Mouse (Mus musculus) lung, postnatal 0 days (tissue): Measurements from ENCODE around the gene Cdk5rap2. TPM values are rescaled to one million over a fixed set of nuclear protein-coding genes. Genes with fewer than 3 reads are reported as not detected.

Experiments
- ATAC-seq: fragments of 200-750 bp; cut with Nextera tagmentation; 2 replicates; pipeline ENCODE4 v1.8.0; 2017; ENCODE audit warnings: moderate library complexity
- DNase-seq: peaks from one replicate; pipeline ENCODE4 v3.0.0-alpha.2; 2016; ENCODE audit warnings: low spot score
- H3K27ac ChIP-seq: fragments of 300-500 bp; sonication (generic); 2 replicates; pipeline ENCODE4 v1.5.1; 2014; ENCODE audit warnings: antibody characterized with exemption, mild to moderate bottlenecking, low read length, mixed read lengths
- H3K27me3 ChIP-seq: fragments of 300-500 bp; sonication (generic); replicated peaks from 2 replicates; pipeline ENCODE4 v1.6.1; 2014; ENCODE audit warnings: low read length, mixed read lengths; ENCODE audit not compliant: insufficient read depth
- H3K36me3 ChIP-seq: fragments of 300-500 bp; sonication (generic); 2 replicates; pipeline ENCODE4 v1.6.1; 2014; ENCODE audit warnings: low read length, mixed read lengths; ENCODE audit not compliant: insufficient read depth
- H3K4me1 ChIP-seq: fragments of 300-500 bp; sonication (generic); 2 replicates; pipeline ENCODE4 v1.6.1; 2014; ENCODE audit warnings: antibody characterized with exemption, low read depth, low read length, mixed read lengths; ENCODE audit not compliant: insufficient read depth
- H3K4me2 ChIP-seq: fragments of 300-500 bp; sonication (generic); replicated peaks from 2 replicates; pipeline ENCODE4 v1.6.1; 2014; ENCODE audit warnings: low read depth, mild to moderate bottlenecking, low read length, moderate library complexity, mixed read lengths
- H3K4me3 ChIP-seq: fragments of 300-500 bp; sonication (generic); 2 replicates; pipeline ENCODE4 v1.5.1; 2014; ENCODE audit warnings: low read depth, low read length
- H3K9ac ChIP-seq: fragments of 300-500 bp; sonication (generic); replicated peaks from 2 replicates; pipeline ENCODE4 v1.6.1; 2014; ENCODE audit warnings: low read depth, mild to moderate bottlenecking
- H3K9me3 ChIP-seq: fragments of 300-500 bp; sonication (generic); 2 replicates; pipeline ENCODE4 v1.6.1; 2016; ENCODE audit warnings: low read length, mixed read lengths
- CTCF ChIP-seq: IDR thresholded peaks from 2 replicates; pipeline ENCODE4 v1.5.1; 2016; ENCODE audit warnings: antibody characterized with exemption, mild to moderate bottlenecking
- EP300 ChIP-seq: IDR thresholded peaks from 2 replicates; pipeline ENCODE4 v1.6.1; 2016; ENCODE audit warnings: antibody characterized with exemption, mild to moderate bottlenecking, control low read depth
- WGBS: fragments of 180-500 bp; shearing (Covaris S2); extraction: QIAGEN DNeasy Blood & Tissue Kit; methylation state at CpG from one replicate; pipeline ENCODE4 v1.1.7; 2014; 5-methylcytosine and 5-hydroxymethylcytosine counted together
- polyA plus RNA-seq: library from polyadenylated mRNA; unstranded; fragments of >200 nt; fragmentation: Nextera tagmentation; extraction: Ambion mirVana; gene quantifications from 2 replicates; pipeline ENCODE4 v1.2.1, GENCODE M21; 2015

Gene Cdk5rap2
- polyA plus RNA-seq, 1 experiment from 2014 or later = 3.8 TPM

DNA sequence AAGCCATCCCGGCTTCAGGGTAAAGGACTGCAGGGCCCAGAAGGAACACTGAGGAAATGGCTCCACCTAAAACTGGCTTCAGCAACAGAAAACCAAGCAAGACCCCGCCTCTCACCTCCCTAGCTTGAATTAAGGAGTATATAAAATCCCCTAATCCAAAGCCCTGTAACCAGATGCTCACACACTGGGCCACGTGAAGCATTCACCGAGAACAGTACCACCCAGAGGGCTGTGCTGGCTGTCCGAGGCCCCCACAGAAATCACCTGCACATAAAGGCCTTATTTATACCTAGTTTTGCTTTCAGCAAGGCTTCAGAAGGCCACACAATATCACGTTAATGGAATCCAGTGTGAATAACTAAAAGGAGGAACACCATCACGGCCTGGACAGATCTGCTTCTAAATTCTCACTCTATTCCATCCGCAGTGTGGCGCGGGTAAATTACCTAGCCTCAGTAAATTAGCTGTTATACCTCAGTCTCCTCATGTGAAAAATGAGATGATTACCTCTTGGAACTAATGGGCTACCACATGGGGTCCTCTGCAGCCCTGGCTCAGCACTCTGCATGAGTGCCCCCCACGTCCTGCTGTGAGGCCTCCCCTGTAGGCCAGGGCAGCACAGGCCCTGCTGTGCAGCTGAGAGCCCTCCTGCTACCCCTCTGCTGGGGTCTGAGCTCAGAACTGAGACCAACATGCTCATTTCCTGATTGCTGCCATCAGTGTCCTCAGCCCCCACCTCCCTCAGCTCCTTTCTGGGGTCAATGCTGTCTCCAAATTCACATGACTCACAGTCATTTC lies 45.0 kb downstream of the Cdk5rap2 start:
- no peak overlapping the region for H3K4me3 ChIP-seq
- no peaks in the 10 kb centered on the region for H3K4me1 ChIP-seq
- H3K27ac ChIP-seq = no peak overlapping the region
- no peak for TF ChIP-seq EP300
- TF ChIP-seq CTCF = no peak
- H3K9me3 ChIP-seq = no peaks in the 10 kb centered on the region
- DNase-seq = no peak
- no peaks in the 10 kb centered on the region for H3K36me3 ChIP-seq
- no peak overlapping the region for H3K9ac ChIP-seq
- H3K4me2 ChIP-seq = no peak overlapping the region
- no peaks in the 10 kb centered on the region for H3K27me3 ChIP-seq
- ATAC-seq = no peak
- 86% methylated on average over 11 of the region's 11 CpGs for WGBS

DNA sequence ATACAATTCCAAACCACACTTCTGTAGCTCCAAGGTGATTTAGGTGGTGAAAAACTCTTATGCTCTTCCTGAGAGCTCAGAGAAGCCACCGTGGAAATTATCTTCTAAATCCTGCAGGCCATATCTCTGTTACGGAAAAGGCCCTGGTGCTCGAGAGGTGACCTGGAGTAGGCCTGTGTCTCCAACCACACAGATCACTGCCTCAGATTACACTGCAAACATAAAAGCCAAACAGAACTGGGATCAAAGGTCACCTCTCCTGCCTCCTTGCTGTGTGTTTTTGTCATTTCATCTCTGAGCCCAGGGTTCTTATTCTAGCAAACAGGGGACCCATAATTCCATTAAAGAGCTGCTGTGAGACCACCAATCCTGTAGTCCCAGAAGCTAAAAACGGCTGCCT lies 48.9 kb downstream of the Cdk5rap2 start:
- Histone ChIP-seq H3K4me1 (no peaks in the 10 kb centered on the region), H3K4me3 (no peak overlapping the region), H3K36me3 (no peaks in the 10 kb centered on the region), H3K27ac (no peak overlapping the region), H3K4me2 (no peak overlapping the region), H3K9me3 (no peaks in the 10 kb centered on the region), H3K9ac (no peak overlapping the region), H3K27me3 (no peaks in the 10 kb centered on the region)
- 67% methylated on average over 4 of the region's 4 CpGs for WGBS
- DNase-seq (no peak), ATAC-seq (no peak)
- TF ChIP-seq EP300 (no peak), CTCF (no peak)

DNA sequence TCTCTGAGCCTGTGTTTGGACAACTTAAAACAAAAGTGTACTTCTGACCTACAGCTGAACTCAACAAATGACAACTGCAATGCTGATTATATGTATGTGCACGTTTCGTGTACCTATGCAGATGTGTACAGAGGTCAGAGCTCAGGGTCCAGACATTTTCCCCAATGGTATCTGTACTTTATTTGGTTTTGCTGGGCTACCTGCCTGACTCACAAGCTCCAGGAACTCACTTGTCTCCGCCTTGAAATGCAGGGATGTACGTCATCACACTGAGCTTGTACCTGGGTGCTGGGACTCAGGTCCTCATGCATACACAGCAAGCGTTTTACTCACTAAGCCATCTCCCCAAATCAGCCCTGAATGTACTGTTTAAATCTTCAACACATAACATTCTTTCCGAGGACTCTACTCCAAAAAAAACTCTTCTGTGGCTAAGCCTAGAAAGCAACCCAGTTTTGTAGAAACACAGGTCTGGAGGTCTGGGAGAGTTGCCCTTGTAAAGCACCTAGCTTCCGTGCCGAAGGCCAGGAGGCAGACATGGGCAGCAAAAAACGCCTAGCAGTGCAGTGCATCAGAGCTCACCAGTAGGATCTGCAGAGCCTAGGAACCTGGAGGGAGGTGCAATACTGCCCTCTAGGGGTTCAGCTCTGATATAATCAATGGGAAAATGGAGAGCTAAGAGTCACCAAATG lies 54.4 kb downstream of the Cdk5rap2 start:
- peak; percentile 82 for DNase-seq
- ATAC-seq = peak; percentile 70

DNA sequence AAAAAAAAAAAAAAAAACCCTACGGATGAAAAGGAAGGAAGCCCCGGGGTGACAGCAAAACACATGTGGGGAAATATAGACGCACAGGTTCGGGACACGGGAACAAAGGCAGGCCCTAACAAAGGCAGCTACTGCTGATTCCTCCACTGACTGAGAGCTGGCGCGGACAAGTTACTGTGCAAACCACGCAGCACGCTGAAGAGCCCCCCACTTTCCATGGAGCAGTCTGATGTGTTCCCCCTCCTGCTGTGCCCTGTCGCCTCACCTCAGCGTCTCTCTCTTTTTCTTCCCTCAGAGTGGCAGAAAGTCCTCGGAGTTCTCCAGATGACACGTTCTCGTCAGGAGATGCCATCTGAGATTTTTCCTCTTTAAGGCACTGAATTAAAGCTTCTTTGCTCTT lies 55.8 kb downstream of the Cdk5rap2 start:
- H3K27me3 ChIP-seq = no peaks in the 10 kb centered on the region
- H3K9me3 ChIP-seq = no peaks in the 10 kb centered on the region

More for the DNA sequence above, 54.4 kb downstream of the Cdk5rap2 start:
- TF ChIP-seq EP300 = no peak
- TF ChIP-seq CTCF = peak; percentile 87
- Histone ChIP-seq H3K9me3 (no peaks in the 10 kb centered on the region), H3K4me1 (no peaks in the 10 kb centered on the region), H3K4me2 (no peak overlapping the region), H3K27ac (no peak overlapping the region), H3K36me3 (no peaks in the 10 kb centered on the region), H3K27me3 (no peaks in the 10 kb centered on the region), H3K9ac (no peak overlapping the region), H3K4me3 (no peak overlapping the region)
- 69% methylated on average over 9 of the region's 9 CpGs for WGBS

DNA sequence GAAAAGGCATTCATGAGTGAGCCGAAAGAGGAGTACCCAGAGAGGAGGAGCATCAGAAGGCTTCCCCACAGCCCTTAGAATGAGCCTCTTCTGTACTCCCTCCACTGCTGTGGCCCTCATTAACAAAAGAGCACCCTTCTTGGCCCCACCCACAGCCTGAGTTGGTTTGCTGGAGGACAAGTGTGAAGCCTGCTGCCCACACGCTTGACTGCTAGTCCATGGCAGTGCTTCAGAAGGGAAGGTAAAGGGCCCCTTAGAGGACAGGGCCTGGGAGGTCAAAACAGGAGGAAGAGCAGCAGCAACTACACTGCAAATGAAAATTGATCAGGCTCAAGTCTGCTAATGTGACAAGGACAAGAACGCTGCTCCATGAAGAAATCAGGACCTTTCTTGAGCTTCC lies 56.6 kb downstream of the Cdk5rap2 start:
- no peak overlapping the region for H3K4me2 ChIP-seq
- ATAC-seq (peak; percentile 35; the same call in 1 of the 2 replicates), DNase-seq (no peak)
- H3K4me3 ChIP-seq = no peak overlapping the region
- H3K36me3 ChIP-seq = no peaks in the 10 kb centered on the region
- H3K9me3 ChIP-seq = no peaks in the 10 kb centered on the region
- WGBS = 70% methylated on average over 3 of the region's 3 CpGs
- H3K27ac ChIP-seq = no peak overlapping the region
- TF ChIP-seq EP300 = no peak
- TF ChIP-seq CTCF = no peak
- no peaks in the 10 kb centered on the region for H3K4me1 ChIP-seq
- H3K27me3 ChIP-seq = no peaks in the 10 kb centered on the region
- no peak overlapping the region for H3K9ac ChIP-seq

More for the DNA sequence above, 55.8 kb downstream of the Cdk5rap2 start:
- no peak for ATAC-seq
- no peaks in the 10 kb centered on the region for H3K36me3 ChIP-seq
- H3K27ac ChIP-seq = no peak overlapping the region
- H3K9ac ChIP-seq = no peak overlapping the region
- H3K4me1 ChIP-seq = no peaks in the 10 kb centered on the region
- no peak for DNase-seq
- 78% methylated on average over 14 of the region's 14 CpGs for WGBS
- TF ChIP-seq EP300 (no peak), CTCF (no peak)
- no peak overlapping the region for H3K4me3 ChIP-seq
- H3K4me2 ChIP-seq = no peak overlapping the region

DNA sequence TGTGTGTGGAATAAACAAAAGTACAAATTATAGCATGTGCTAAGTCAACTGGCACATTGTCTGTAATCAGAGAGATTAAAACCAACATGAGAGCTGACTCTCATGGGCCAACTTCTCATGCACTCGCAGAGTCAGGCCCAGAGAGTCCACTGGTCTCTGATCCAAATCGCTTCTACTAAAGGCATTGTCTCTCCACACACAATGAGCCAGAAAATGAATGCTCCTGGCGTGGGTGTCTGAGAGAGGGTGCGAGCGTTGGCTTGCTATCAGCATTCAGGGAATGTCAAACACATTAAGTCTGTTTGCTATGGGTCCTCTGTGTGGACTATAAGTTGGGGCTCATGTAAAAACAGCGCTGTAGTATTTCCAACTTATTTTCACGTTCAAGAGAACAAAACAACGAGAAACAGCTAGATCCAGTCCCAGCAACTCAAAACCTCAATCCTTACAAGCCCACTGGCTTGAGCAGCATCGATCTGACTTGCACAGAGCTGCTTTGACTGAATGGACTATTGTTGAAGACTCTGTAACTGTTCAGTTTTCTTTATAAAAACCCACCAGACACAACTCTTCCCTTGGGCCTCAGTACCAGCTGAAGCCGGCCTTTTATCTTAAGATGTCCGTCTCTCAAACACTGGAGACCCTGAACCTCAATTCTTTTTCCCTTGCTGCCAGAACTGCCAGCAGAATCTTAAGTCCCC lies 74.6 kb downstream of the Cdk5rap2 start:
- DNase-seq = no peak
- 65% methylated on average over 11 of the region's 11 CpGs for WGBS

More for the DNA sequence above, 74.6 kb downstream of the Cdk5rap2 start:
- no peak overlapping the region for H3K27ac ChIP-seq
- no peak overlapping the region for H3K9ac ChIP-seq
- H3K36me3 ChIP-seq = no peaks in the 10 kb centered on the region
- no peak overlapping the region for H3K4me3 ChIP-seq
- no peak for ATAC-seq
- H3K27me3 ChIP-seq = no peaks in the 10 kb centered on the region
- no peaks in the 10 kb centered on the region for H3K9me3 ChIP-seq
- H3K4me2 ChIP-seq = no peak overlapping the region
- no peaks in the 10 kb centered on the region for H3K4me1 ChIP-seq
- no peak for TF ChIP-seq EP300
- no peak for TF ChIP-seq CTCF
